In genomic region chr1:121154616-121155015, GRCm38 (mm10) we compare ENCODE assay signal across 25 mouse cellular contexts.
A peak's percentile ranks its signal among the peaks of the same experiment; 100 is the strongest.
DNase-seq lines count a peak whose midpoint lies in the region; ATAC-seq and TF ChIP-seq lines count a peak whose summit lies in the region.
"Had no signal": no experiment of that assay in that cellular context is flagged by ENCODE, and none has a peak within 500 bp of the region (broad histone marks: within the 10 kb centered on the region; RNA-seq: fewer than 3 reads in every experiment).

No protein-coding gene starts in this region.

- no peaks in the 10 kb centered on the region for H3K4me1 ChIP-seq in hindbrain, postnatal 0 days (ENCODE audit: insufficient read depth, low read length)
- H3K4me1 ChIP-seq in hindbrain, embryonic 14.5 days (replicated peaks; ENCODE audit: control insufficient read depth, insufficient read depth, low read length) = 0 out of 2 replicates have a peak, but pooled peaks cover 4% of the 10 kb centered on the region
- H3K4me1 ChIP-seq in embryonic facial prominence, embryonic 12.5 days = no peaks in the 10 kb centered on the region
- no peaks in the 10 kb centered on the region for H3K4me1 ChIP-seq in midbrain, postnatal 0 days (ENCODE audit: insufficient read depth, low read length)
- peaks cover 21% of the 10 kb centered on the region for H3K4me1 ChIP-seq in forebrain, embryonic 10.5 days
- H3K4me1 ChIP-seq: heart, embryonic 13.5 days; limb, embryonic 12.5 days had no signal

- no peak for TF ChIP-seq CTCF in hindbrain, postnatal 0 days (IDR thresholded peaks at IDR 0.05; ENCODE audit: low read depth)
- no peak for TF ChIP-seq CTCF in midbrain, postnatal 0 days (IDR thresholded peaks at IDR 0.05)

- no peak overlapping the region for H3K9ac ChIP-seq in hindbrain, postnatal 0 days (replicated peaks; ENCODE audit: low read length)
- no peak overlapping the region for H3K9ac ChIP-seq in hindbrain, embryonic 14.5 days
- no peak overlapping the region for H3K9ac ChIP-seq in embryonic facial prominence, embryonic 12.5 days
- no peak overlapping the region for H3K9ac ChIP-seq in midbrain, postnatal 0 days (replicated peaks; ENCODE audit: low read length, poor library complexity, severe bottlenecking)
- H3K9ac ChIP-seq: heart, embryonic 13.5 days; limb, embryonic 12.5 days; liver, postnatal 0 days had no signal

- H3K4me3 ChIP-seq in hindbrain, postnatal 0 days (ENCODE audit: low read length) = no peak overlapping the region
- no peak overlapping the region for H3K4me3 ChIP-seq in hindbrain, embryonic 14.5 days (replicated peaks; ENCODE audit: low read length)
- no peak overlapping the region for H3K4me3 ChIP-seq in embryonic facial prominence, embryonic 12.5 days
- H3K4me3 ChIP-seq in midbrain, postnatal 0 days (ENCODE audit: low read depth, low read length) = no peak overlapping the region
- no peak overlapping the region for H3K4me3 ChIP-seq in forebrain, embryonic 10.5 days
- H3K4me3 ChIP-seq: heart, adult 2 months; heart, embryonic 13.5 days; limb, embryonic 12.5 days had no signal

- H3K9me3 ChIP-seq in hindbrain, postnatal 0 days (ENCODE audit: low read length) = no peaks in the 10 kb centered on the region
- no peaks in the 10 kb centered on the region for H3K9me3 ChIP-seq in hindbrain, embryonic 14.5 days (ENCODE audit: control insufficient read depth, low read length)
- H3K9me3 ChIP-seq in embryonic facial prominence, embryonic 12.5 days = no peaks in the 10 kb centered on the region
- H3K9me3 ChIP-seq in midbrain, postnatal 0 days (ENCODE audit: low read length) = no peaks in the 10 kb centered on the region
- no peaks in the 10 kb centered on the region for H3K9me3 ChIP-seq in forebrain, embryonic 10.5 days
- H3K9me3 ChIP-seq: heart, embryonic 13.5 days; limb, embryonic 12.5 days had no signal

- H3K27ac ChIP-seq in hindbrain, postnatal 0 days = no peak overlapping the region
- no peak overlapping the region for H3K27ac ChIP-seq in hindbrain, embryonic 14.5 days
- no peak overlapping the region for H3K27ac ChIP-seq in embryonic facial prominence, embryonic 12.5 days
- H3K27ac ChIP-seq in midbrain, postnatal 0 days (ENCODE audit: low read depth, low read length) = no peak overlapping the region
- no peak overlapping the region for H3K27ac ChIP-seq in forebrain, embryonic 10.5 days
- H3K27ac ChIP-seq: heart, adult 2 months; heart, embryonic 13.5 days; limb, embryonic 12.5 days had no signal

- no peak for ATAC-seq in hindbrain, postnatal 0 days
- ATAC-seq in hindbrain, embryonic 14.5 days (ENCODE audit: low FRiP score) = no peak
- no peak for ATAC-seq in embryonic facial prominence, embryonic 12.5 days (ENCODE audit: insufficient number of reproducible peaks, insufficient read depth, low FRiP score, low TSS enrichment)
- no peak for ATAC-seq in midbrain, postnatal 0 days (ENCODE audit: low FRiP score)
- ATAC-seq: forebrain, embryonic 14.5 days; hindbrain, embryonic 16.5 days; intestine, embryonic 16.5 days; liver, postnatal 0 days had no signal

- H3K4me2 ChIP-seq in hindbrain, postnatal 0 days (ENCODE audit: low read depth, low read length) = no peak overlapping the region
- no peak overlapping the region for H3K4me2 ChIP-seq in hindbrain, embryonic 14.5 days (replicated peaks)
- H3K4me2 ChIP-seq in embryonic facial prominence, embryonic 12.5 days (replicated peaks) = 0 out of 2 replicates have a peak overlapping the region, but pooled peaks have one; percentile 1
- no peak overlapping the region for H3K4me2 ChIP-seq in midbrain, postnatal 0 days (ENCODE audit: low read depth, low read length, poor library complexity, severe bottlenecking)
- H3K4me2 ChIP-seq: heart, embryonic 13.5 days; limb, embryonic 12.5 days; liver, embryonic 11.5 days had no signal

- DNase-seq in embryo, embryonic 10 days (ENCODE audit: low spot score) = peak; percentile 8
- DNase-seq in embryo, embryonic 9.5 days (ENCODE audit: extremely low spot score) = no peak
- DNase-seq in hindbrain, postnatal 0 days (ENCODE audit: low spot score) = peak; percentile 19
- no peak for DNase-seq in hindbrain, embryonic 14.5 days (ENCODE audit: low spot score)
- peak; percentile 35 for DNase-seq in midbrain, postnatal 0 days (ENCODE audit: low spot score)
- DNase-seq in forebrain, embryonic 10.5 days (ENCODE audit: extremely low spot score, low spot score) = no peak
- no peak for DNase-seq in ovary, postnatal 10 days (ENCODE audit: low spot score)
- DNase-seq: adrenal gland, postnatal 36 days; cerebellum, adult 18-20 months; cerebellum, postnatal 36 days; gastrocnemius, postnatal 25 days; heart, adult 2 months; kidney, adult 9 months; kidney, postnatal 25 days; liver, postnatal 0 days; lung, postnatal 10 days; right cerebral cortex, postnatal 25 days; spleen, adult 18-20 months had no signal

- H3K36me3 ChIP-seq in hindbrain, postnatal 0 days (ENCODE audit: insufficient read depth, low read length) = no peaks in the 10 kb centered on the region
- no peaks in the 10 kb centered on the region for H3K36me3 ChIP-seq in hindbrain, embryonic 14.5 days (replicated peaks; ENCODE audit: control insufficient read depth, insufficient read depth)
- no peaks in the 10 kb centered on the region for H3K36me3 ChIP-seq in embryonic facial prominence, embryonic 12.5 days
- no peaks in the 10 kb centered on the region for H3K36me3 ChIP-seq in midbrain, postnatal 0 days (ENCODE audit: insufficient read depth, low read length)
- H3K36me3 ChIP-seq in forebrain, embryonic 10.5 days (replicated peaks) = no peaks in the 10 kb centered on the region
- H3K36me3 ChIP-seq: heart, embryonic 13.5 days; limb, embryonic 12.5 days had no signal

- WGBS in hindbrain, postnatal 0 days = 19% methylated on average over 8 of the region's 8 CpGs
- WGBS in hindbrain, embryonic 14.5 days = 30% methylated on average over 8 of the region's 8 CpGs
- WGBS in embryonic facial prominence, embryonic 12.5 days = 28% methylated on average over 8 of the region's 8 CpGs
- 14% methylated on average over 8 of the region's 8 CpGs for WGBS in midbrain, postnatal 0 days
- 12% methylated on average over 8 of the region's 8 CpGs for WGBS in forebrain, embryonic 10.5 days

- no peaks in the 10 kb centered on the region for H3K27me3 ChIP-seq in hindbrain, postnatal 0 days (ENCODE audit: insufficient read depth, low read length)
- H3K27me3 ChIP-seq in hindbrain, embryonic 14.5 days (ENCODE audit: control insufficient read depth, insufficient read depth, low read length) = no peaks in the 10 kb centered on the region
- no peaks in the 10 kb centered on the region for H3K27me3 ChIP-seq in embryonic facial prominence, embryonic 12.5 days
- H3K27me3 ChIP-seq in midbrain, postnatal 0 days (ENCODE audit: insufficient read depth, low read length) = 0 out of 2 replicates have a peak, but pooled peaks cover 3% of the 10 kb centered on the region
- H3K27me3 ChIP-seq in forebrain, embryonic 10.5 days (ENCODE audit: poor library complexity, severe bottlenecking) = peaks cover 100% of the 10 kb centered on the region

Comparison
In these comparisons a context has a peak if more than half of its experiments do, and no peak if none do; other contexts are left out.
1. DNase-seq: peak in embryo, embryonic 10 days (single experiment), hindbrain, postnatal 0 days (single experiment) and midbrain, postnatal 0 days (single experiment); none in embryo, embryonic 9.5 days (single experiment), hindbrain, embryonic 14.5 days (single experiment), forebrain, embryonic 10.5 days (single experiment) and ovary, postnatal 10 days (single experiment).